Comparison of ENCODE assay signal across 19 mouse cellular contexts in the genomic region with DNA sequence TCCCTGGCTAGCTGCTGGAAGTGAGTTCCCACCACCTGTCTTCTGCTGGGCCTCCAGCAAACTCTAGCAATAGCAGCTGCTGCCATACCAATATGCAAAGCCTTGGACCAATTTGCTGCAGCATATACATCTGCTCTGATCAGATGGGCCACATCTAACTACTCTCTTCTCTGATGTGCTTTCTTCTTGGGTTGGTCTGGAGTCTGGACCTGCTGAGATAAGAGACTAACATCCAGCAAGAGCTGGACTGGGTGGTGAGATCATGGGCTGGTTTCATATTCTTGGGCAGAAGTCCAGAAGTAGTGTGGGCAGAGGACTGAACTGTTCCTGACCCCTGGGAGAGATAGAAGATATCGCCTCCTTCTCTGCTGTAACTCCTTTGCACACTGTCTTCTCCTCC. TPM values are rescaled to one million over a fixed set of nuclear protein-coding genes. Genes with fewer than 3 reads are reported as not detected.
DNase-seq lines count a peak whose midpoint lies in the region; ATAC-seq and TF ChIP-seq lines count a peak whose summit lies in the region.
"Had no signal": no experiment of that assay in that cellular context is flagged by ENCODE, and none has a peak within 500 bp of the region (broad histone marks: within the 10 kb centered on the region; RNA-seq: fewer than 3 reads in every experiment).

No protein-coding gene starts in this region.

- peak; percentile 90 for TF ChIP-seq EP300 in liver, postnatal 0 days (IDR thresholded peaks at IDR 0.05; ENCODE audit: low read depth)

- no peak overlapping the region for H3K9ac ChIP-seq in liver, postnatal 0 days (replicated peaks)
- no peak overlapping the region for H3K9ac ChIP-seq in midbrain, embryonic 15.5 days
- H3K9ac ChIP-seq: embryonic facial prominence, embryonic 12.5 days; hindbrain, embryonic 13.5 days; limb, embryonic 15.5 days; neural tube, embryonic 13.5 days had no signal

- H3K36me3 ChIP-seq in liver, postnatal 0 days (replicated peaks; ENCODE audit: insufficient read depth, low read length), result no peaks in the 10 kb centered on the region
- no peaks in the 10 kb centered on the region for H3K36me3 ChIP-seq in midbrain, embryonic 15.5 days (replicated peaks)
- H3K36me3 ChIP-seq: embryonic facial prominence, embryonic 12.5 days; forebrain, embryonic 10.5 days; hindbrain, embryonic 13.5 days; limb, embryonic 15.5 days; neural tube, embryonic 13.5 days had no signal

- 57% methylated on average over 1 of the region's 1 CpGs for WGBS in liver, postnatal 0 days (ENCODE audit: insufficient replicate concordance)
- 60% methylated on average over 1 of the region's 1 CpGs for WGBS in midbrain, embryonic 15.5 days

- peak; percentile 58 for ATAC-seq in erythroid progenitor cell, adult 5-6 weeks (replicated peaks; ENCODE audit: low FRiP score, poor library complexity, severe bottlenecking)
- peak; percentile 20 for ATAC-seq in liver, postnatal 0 days
- ATAC-seq in midbrain, embryonic 15.5 days (replicated peaks), result no peak

- no peaks in the 10 kb centered on the region for H3K9me3 ChIP-seq in liver, postnatal 0 days (ENCODE audit: low read length)
- H3K9me3 ChIP-seq in midbrain, embryonic 15.5 days, result no peaks in the 10 kb centered on the region
- H3K9me3 ChIP-seq: embryonic facial prominence, embryonic 12.5 days; hindbrain, embryonic 13.5 days; limb, embryonic 15.5 days; neural tube, embryonic 13.5 days had no signal

- H3K4me2 ChIP-seq in liver, postnatal 0 days (ENCODE audit: low read depth, low read length), result peak overlapping the region; percentile 47
- no peak overlapping the region for H3K4me2 ChIP-seq in midbrain, embryonic 15.5 days
- H3K4me2 ChIP-seq: embryonic facial prominence, embryonic 12.5 days; hindbrain, embryonic 13.5 days; limb, embryonic 15.5 days; midbrain, embryonic 11.5 days; neural tube, embryonic 13.5 days had no signal

- no peaks in the 10 kb centered on the region for H3K27me3 ChIP-seq in liver, postnatal 0 days (ENCODE audit: insufficient read depth, low read length)
- no peaks in the 10 kb centered on the region for H3K27me3 ChIP-seq in midbrain, embryonic 15.5 days (replicated peaks)
- H3K27me3 ChIP-seq: embryonic facial prominence, embryonic 12.5 days; hindbrain, embryonic 13.5 days; limb, embryonic 15.5 days; neural tube, embryonic 13.5 days had no signal

- DNase-seq in testis, postnatal 14 days (ENCODE audit: low spot score), result peak; percentile 10
- no peak for DNase-seq in testis, postnatal 10 days (ENCODE audit: low spot score)
- DNase-seq in liver, postnatal 0 days, result no peak
- no peak for DNase-seq in thymus, postnatal 10 days (ENCODE audit: low spot score in 2 of 2)
- no peak for DNase-seq in retina, embryonic 14.5 days (ENCODE audit: low spot score)
- DNase-seq: cerebellum, adult 11-12 months; heart, adult 18-20 months; heart, postnatal 10 days; kidney, postnatal 4 days; lung, postnatal 36 days; thymus, postnatal 36 days had no signal

- no peak for TF ChIP-seq CTCF in liver, postnatal 0 days (IDR thresholded peaks at IDR 0.05; ENCODE audit: low read depth)

- peak overlapping the region; percentile 87 for H3K27ac ChIP-seq in liver, postnatal 0 days (ENCODE audit: low read depth)
- no peak overlapping the region for H3K27ac ChIP-seq in midbrain, embryonic 15.5 days
- H3K27ac ChIP-seq: embryonic facial prominence, embryonic 12.5 days; forebrain, embryonic 10.5 days; hindbrain, embryonic 13.5 days; limb, embryonic 15.5 days; neural tube, embryonic 13.5 days had no signal

- peaks cover 19% of the 10 kb centered on the region for H3K4me1 ChIP-seq in liver, postnatal 0 days (ENCODE audit: insufficient read depth)
- H3K4me1 ChIP-seq in midbrain, embryonic 15.5 days, result no peaks in the 10 kb centered on the region
- H3K4me1 ChIP-seq: embryonic facial prominence, embryonic 12.5 days; forebrain, embryonic 10.5 days; hindbrain, embryonic 13.5 days; limb, embryonic 15.5 days; neural tube, embryonic 13.5 days had no signal

- H3K4me3 ChIP-seq in liver, postnatal 0 days (ENCODE audit: low read depth, low read length), result no peak overlapping the region
- H3K4me3 ChIP-seq in midbrain, embryonic 15.5 days, result no peak overlapping the region
- H3K4me3 ChIP-seq: embryonic facial prominence, embryonic 12.5 days; forebrain, embryonic 10.5 days; hindbrain, embryonic 13.5 days; limb, embryonic 15.5 days; neural tube, embryonic 13.5 days had no signal

RNA-seq across cellular contexts. Expression of a gene that starts 4.0 kb away (rescaled TPM):
- 327 and 376 TPM in 2 replicates for total RNA-seq in erythroid progenitor cell, adult 5-6 weeks (2015; ENCODE audit: low replicate concordance)
- 471 and 476 TPM in 2 replicates for total RNA-seq in erythroid progenitor cell, adult 5-6 weeks (2017; ENCODE audit: low replicate concordance)
- 22.2 and 25.0 TPM in 2 replicates for polyA plus RNA-seq in liver, postnatal 0 days (2015; fragmentation: Nextera tagmentation; extraction: Ambion mirVana)
- polyA plus RNA-seq in midbrain, embryonic 15.5 days (2015; fragmentation: Nextera tagmentation; extraction: Ambion mirVana), result 49.1 and 53.2 TPM in 2 replicates

RNA-seq across cellular contexts. Expression of a gene that starts 15.1 kb away (rescaled TPM):
- 0.84 and 1.8 TPM in 2 replicates for total RNA-seq in erythroid progenitor cell, adult 5-6 weeks (2015; ENCODE audit: low replicate concordance)
- 0.68 and 3.6 TPM in 2 replicates for total RNA-seq in erythroid progenitor cell, adult 5-6 weeks (2017; ENCODE audit: low replicate concordance)
- polyA plus RNA-seq in liver, postnatal 0 days (2015; fragmentation: Nextera tagmentation; extraction: Ambion mirVana), result 0.09 and 0.15 TPM in 2 replicates
- polyA plus RNA-seq in midbrain, embryonic 15.5 days (2015; fragmentation: Nextera tagmentation; extraction: Ambion mirVana), result 2.3 and 2.9 TPM in 2 replicates

RNA-seq across cellular contexts. Expression of a gene that starts 40.9 kb away (rescaled TPM):
- 37.1 and 59.1 TPM in 2 replicates for total RNA-seq in erythroid progenitor cell, adult 5-6 weeks (2015; ENCODE audit: low replicate concordance)
- 16.0 and 22.5 TPM in 2 replicates for total RNA-seq in erythroid progenitor cell, adult 5-6 weeks (2017; ENCODE audit: low replicate concordance)
- 3.0 and 3.3 TPM in 2 replicates for polyA plus RNA-seq in liver, postnatal 0 days (2015; fragmentation: Nextera tagmentation; extraction: Ambion mirVana)
- polyA plus RNA-seq in midbrain, embryonic 15.5 days (2015; fragmentation: Nextera tagmentation; extraction: Ambion mirVana), result 21.7 and 22.1 TPM in 2 replicates

RNA-seq across cellular contexts. Expression of a gene that starts 46.7 kb away (rescaled TPM):
- total RNA-seq in erythroid progenitor cell, adult 5-6 weeks (2015; ENCODE audit: low replicate concordance), result 5.0 TPM in 1 of 2 replicates, not detected in the other
- 1.4 and 9.8 TPM in 2 replicates for total RNA-seq in erythroid progenitor cell, adult 5-6 weeks (2017; ENCODE audit: low replicate concordance)
- polyA plus RNA-seq in liver, postnatal 0 days (2015; fragmentation: Nextera tagmentation; extraction: Ambion mirVana), result 7.1 and 9.0 TPM in 2 replicates
- 42.2 and 42.9 TPM in 2 replicates for polyA plus RNA-seq in midbrain, embryonic 15.5 days (2015; fragmentation: Nextera tagmentation; extraction: Ambion mirVana)

RNA-seq across cellular contexts. Expression of a gene that starts 47.6 kb away (rescaled TPM):
- total RNA-seq in erythroid progenitor cell, adult 5-6 weeks (2015; ENCODE audit: low replicate concordance), result 91.0 and 94.4 TPM in 2 replicates
- total RNA-seq in erythroid progenitor cell, adult 5-6 weeks (2017; ENCODE audit: low replicate concordance), result 87.0 and 176 TPM in 2 replicates
- 15.4 and 16.4 TPM in 2 replicates for polyA plus RNA-seq in liver, postnatal 0 days (2015; fragmentation: Nextera tagmentation; extraction: Ambion mirVana)
- polyA plus RNA-seq in midbrain, embryonic 15.5 days (2015; fragmentation: Nextera tagmentation; extraction: Ambion mirVana), result 72.3 and 78.8 TPM in 2 replicates
